Mouse (Mus musculus) sigmoid colon, adult 10 weeks (tissue): ENCODE measurements around the gene Hapln4. TPM values are rescaled to one million over a fixed set of nuclear protein-coding genes. Genes with fewer than 3 reads are reported as not detected.

Source experiments
- polyA plus RNA-seq: library from polyadenylated mRNA; stranded (reverse); fragments of 350-450 nt; fragmentation: Illumina TruSeq; extraction: RNeasy Lipid Tissue Mini Kit (QIAGEN cat#74804); gene quantifications from one replicate; pipeline ENCODE4 v1.2.3, GENCODE M21; 2014; ENCODE audit warnings: low read depth, low replicate concordance

The Hapln4 gene
- polyA plus RNA-seq, result not detected

GRCm38 (mm10) chr8:70083285-70083684 is at the start of gene Hapln4:
Gene Hapln4, plus strand, starts transcription at chr8:70083457.

GRCm38 (mm10) chr8:70042583-70043455 is 40.4 kb upstream of the Hapln4 start, which contains the start of the genes Mau2 and Sugp1:
Gene Mau2, minus strand, starts transcription at chr8:70042734.
Gene Sugp1, plus strand, starts transcription at chr8:70042813.

GRCm38 (mm10) chr8:70072441-70073069 is 10.7 kb upstream of the Hapln4 start, which contains the start of gene Tm6sf2:
Gene Tm6sf2, plus strand, starts transcription at chr8:70072924.

GRCm38 (mm10) chr8:70120667-70121066 is 37.4 kb downstream of the Hapln4 start, which contains the start of gene Ncan:
Gene Ncan, minus strand, starts transcription at chr8:70120873.

GRCm38 (mm10) chr8:70131166-70131883 is 48.1 kb downstream of the Hapln4 start, which contains the start of gene Nr2c2ap:
Gene Nr2c2ap, plus strand, starts transcription at chr8:70131333.

GRCm38 (mm10) chr8:70139026-70139857 is 56.0 kb downstream of the Hapln4 start, which contains the start of the genes Rfxank, Borcs8 and Mef2b:
Gene Rfxank, minus strand, starts transcription at chr8:70139154.
Gene Borcs8, plus strand, starts transcription at chr8:70139499.
Gene Mef2b, plus strand, starts transcription at chr8:70139711.

Other genes with a start within 250 kb of the Hapln4 start
- gene Cilp2, start 195.8 kb upstream of the Hapln4 start, polyA plus RNA-seq, result not detected
- not detected for gene Tssk6, start 181.3 kb upstream of the Hapln4 start, polyA plus RNA-seq
- not detected for gene Ndufa13, start 180.9 kb upstream of the Hapln4 start, polyA plus RNA-seq
- not detected for gene Yjefn3, start 180.7 kb upstream of the Hapln4 start, polyA plus RNA-seq
- 6.0 TPM for gene Gatad2a, start 87.1 kb upstream of the Hapln4 start, polyA plus RNA-seq
- gene Mau2, start 40.7 kb upstream of the Hapln4 start, polyA plus RNA-seq, result 17.8 TPM
- 9.4 TPM for gene Sugp1, start 40.6 kb upstream of the Hapln4 start, polyA plus RNA-seq
- 2.1 TPM for gene Tm6sf2, start 10.5 kb upstream of the Hapln4 start, polyA plus RNA-seq
- gene Ncan, start 37.4 kb downstream of the Hapln4 start, polyA plus RNA-seq, result not detected
- 1.4 TPM for gene Nr2c2ap, start 47.9 kb downstream of the Hapln4 start, polyA plus RNA-seq
- gene Rfxank, start 55.7 kb downstream of the Hapln4 start, polyA plus RNA-seq, result 1.4 TPM
- gene Borcs8, start 56.0 kb downstream of the Hapln4 start, polyA plus RNA-seq, result 6.0 TPM
- not detected for gene Mef2b, start 56.3 kb downstream of the Hapln4 start, polyA plus RNA-seq
- gene Tmem161a, start 88.9 kb downstream of the Hapln4 start, polyA plus RNA-seq, result 4.3 TPM
- 2.3 TPM for gene Slc25a42, start 128.8 kb downstream of the Hapln4 start, polyA plus RNA-seq
- 7.2 TPM for gene Sugp2, start 150.8 kb downstream of the Hapln4 start, polyA plus RNA-seq
- gene Armc6, start 151.0 kb downstream of the Hapln4 start, polyA plus RNA-seq, result 0.79 TPM
- not detected for gene Homer3, start 199.4 kb downstream of the Hapln4 start, polyA plus RNA-seq
- 5.1 TPM for gene Ddx49, start 219.0 kb downstream of the Hapln4 start, polyA plus RNA-seq
- gene Cope, start 219.1 kb downstream of the Hapln4 start, polyA plus RNA-seq, result 1.3 TPM
- gene Cers1, start 232.3 kb downstream of the Hapln4 start, polyA plus RNA-seq, result not detected
- not detected for gene Gdf1, start 246.4 kb downstream of the Hapln4 start, polyA plus RNA-seq